Mouse (Mus musculus) kidney, adult 18-20 months (tissue): ENCODE measurements around the gene Pcsk5.

Experiments
- DNase-seq: peaks from one replicate; pipeline ENCODE4 v3.0.0; 2021

Pcsk5 gene

GRCm38 (mm10) chr19:17837471-17837859 lies at the start of gene Pcsk5:
TSS of gene Pcsk5 (minus strand) at chr19:17837632.
- DNase-seq: peak; percentile 84

GRCm38 (mm10) chr19:17875804-17876203 lies 38.4 kb upstream of the Pcsk5 start:
- no peak for DNase-seq

DNA sequence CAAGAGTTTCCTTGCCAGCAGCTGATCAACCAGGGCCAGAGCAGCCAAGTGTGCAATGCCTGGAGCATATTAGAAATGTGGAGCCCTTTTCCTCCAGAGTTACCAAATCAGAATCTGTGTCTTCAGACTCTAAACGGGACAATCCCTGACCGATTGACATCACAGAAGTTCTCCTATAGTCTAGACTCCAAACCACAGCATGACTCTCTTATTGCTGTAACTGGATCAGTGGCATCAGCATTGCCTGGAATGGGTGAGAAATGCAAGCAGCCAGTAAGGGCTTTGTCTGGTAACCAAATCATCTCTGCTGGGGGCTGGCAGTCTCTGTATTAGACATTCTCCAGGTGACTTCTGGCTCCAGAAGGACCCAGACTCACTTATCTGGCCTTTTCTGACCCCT lies 37.0 kb upstream of the Pcsk5 start:
- DNase-seq: peak; percentile 2

GRCm38 (mm10) chr19:17873755-17874154 lies 36.3 kb upstream of the Pcsk5 start:
- no peak for DNase-seq

- DNase-seq: no peak
Observed at GRCm38 (mm10) chr19:17866317-17866891, 29.0 kb upstream of the Pcsk5 start.

- no peak for DNase-seq
Observed at GRCm38 (mm10) chr19:17860351-17861014, 23.1 kb upstream of the Pcsk5 start.

GRCm38 (mm10) chr19:17856741-17857140 lies 19.3 kb upstream of the Pcsk5 start:
- DNase-seq: no peak

DNA sequence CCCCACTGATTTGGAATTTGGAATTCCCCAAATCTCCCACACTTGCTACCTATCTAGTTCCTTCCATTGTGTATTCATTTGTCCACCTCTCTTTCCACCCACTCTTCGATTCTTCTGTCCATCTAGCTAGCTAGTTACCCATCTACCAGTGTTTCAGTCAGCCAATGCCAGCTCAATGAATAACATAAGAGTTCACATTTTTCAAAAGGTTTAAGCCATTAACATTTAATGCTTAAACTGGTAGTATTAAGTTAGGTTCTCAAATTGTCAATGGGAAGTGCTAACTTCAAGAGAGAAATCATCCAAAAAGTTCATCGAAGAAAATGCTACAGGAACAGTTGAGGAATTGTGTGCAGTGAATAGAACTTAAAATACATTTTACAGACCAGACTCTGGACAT lies 11.0 kb upstream of the Pcsk5 start:
- DNase-seq: no peak

DNA sequence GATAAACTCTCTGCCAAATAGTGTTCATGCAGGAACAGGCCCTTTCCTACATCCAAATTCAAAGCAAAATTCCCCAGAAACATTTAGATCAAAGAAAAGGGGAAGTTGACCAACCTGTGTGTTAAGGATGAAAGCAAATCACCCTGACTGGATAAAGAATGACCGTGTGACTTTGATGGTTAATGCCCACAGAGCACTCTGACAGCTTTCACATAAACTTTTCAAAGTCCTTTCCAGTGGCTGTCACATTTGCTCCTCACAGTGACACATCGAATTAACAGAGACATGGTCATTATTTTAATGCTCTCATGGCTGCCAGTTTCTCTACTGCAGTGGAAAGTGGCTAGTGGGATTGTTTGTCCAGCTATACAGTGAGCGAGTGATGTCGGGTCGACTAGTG lies 8.5 kb upstream of the Pcsk5 start:
- DNase-seq: no peak

DNA sequence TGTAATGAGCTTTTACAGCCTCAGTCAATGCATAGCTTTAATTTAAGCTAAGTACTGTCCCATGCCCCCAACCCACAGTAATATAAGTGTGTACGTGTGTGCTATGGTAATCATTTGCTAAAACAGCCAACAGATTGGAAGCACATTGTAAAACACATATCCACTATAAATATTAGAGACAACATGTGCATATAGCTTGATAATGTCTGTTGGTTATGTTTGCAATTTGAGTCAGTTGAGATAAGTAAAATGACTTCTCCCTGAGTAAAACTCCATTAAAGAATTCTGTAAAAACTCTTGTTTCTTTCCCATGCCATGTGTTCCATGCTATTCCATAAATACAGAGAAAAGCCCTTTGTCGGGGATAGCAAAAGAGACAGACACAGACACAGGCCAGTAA lies 4.2 kb upstream of the Pcsk5 start:
- DNase-seq: no peak

DNA sequence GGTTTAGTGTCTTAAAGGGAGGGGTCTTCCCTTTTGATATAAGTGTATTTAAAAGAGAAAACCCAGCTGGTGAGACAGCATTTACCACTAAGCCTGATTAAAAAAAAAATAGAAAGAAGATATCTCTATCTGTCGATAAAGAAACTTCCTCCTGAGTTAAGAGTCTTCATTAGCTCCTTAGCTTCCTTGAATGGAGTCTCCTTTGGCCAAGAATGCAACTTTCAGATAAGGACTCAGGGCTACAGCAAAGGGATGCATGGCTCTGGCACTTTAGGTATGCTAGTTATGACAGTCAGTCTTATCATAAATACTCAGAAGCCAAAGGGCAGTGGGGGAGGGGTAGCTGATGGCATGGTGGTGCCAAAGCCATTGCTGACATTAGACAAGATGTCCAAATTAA lies 2.4 kb upstream of the Pcsk5 start:
- no peak for DNase-seq

GRCm38 (mm10) chr19:17836566-17837470 lies 614 bp downstream of the Pcsk5 start:
- DNase-seq: peak; percentile 70

DNA sequence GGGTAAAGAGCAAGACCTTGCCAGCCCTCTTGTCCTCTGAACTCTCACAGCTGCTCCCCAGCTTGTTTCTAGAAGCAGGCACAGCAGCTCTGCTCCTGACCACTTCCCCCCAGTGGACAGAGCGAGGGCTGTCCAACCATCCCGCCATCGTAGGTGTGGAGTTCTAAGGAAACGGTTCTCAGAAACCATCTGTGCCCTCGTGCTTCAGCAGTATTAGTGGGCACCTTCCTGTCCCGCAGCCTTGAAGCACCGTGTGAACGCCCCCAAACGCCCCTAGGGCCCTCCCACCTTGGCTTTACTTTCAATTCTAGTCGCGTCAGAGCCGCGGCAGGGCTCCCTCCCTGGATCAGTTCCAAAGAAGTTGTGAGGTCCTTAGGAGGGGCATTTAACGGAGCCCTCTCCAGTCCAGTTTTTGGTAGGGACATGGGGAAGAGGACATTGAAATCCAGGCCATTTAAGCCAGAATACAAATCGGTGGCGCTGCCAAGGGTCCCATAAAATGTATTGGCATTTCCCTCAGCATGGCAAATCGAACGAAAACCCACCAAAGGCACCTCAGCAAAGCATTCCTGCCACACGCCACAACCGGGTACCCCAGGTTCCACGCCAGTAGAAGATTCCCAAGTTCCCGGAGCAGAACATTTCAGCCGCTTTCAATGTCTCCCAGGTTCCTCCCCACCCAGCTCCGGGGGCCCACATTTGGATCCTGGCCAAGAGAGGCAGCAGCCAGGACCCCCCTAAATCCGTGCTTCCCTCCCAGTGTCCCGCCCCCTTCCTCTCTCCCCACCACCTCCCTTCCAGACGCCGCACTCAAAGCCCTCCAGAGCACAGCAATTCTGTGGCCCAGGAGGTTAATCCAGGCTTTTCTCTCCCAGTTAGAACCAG lies 1.5 kb downstream of the Pcsk5 start:
- peak; percentile 62 for DNase-seq

DNA sequence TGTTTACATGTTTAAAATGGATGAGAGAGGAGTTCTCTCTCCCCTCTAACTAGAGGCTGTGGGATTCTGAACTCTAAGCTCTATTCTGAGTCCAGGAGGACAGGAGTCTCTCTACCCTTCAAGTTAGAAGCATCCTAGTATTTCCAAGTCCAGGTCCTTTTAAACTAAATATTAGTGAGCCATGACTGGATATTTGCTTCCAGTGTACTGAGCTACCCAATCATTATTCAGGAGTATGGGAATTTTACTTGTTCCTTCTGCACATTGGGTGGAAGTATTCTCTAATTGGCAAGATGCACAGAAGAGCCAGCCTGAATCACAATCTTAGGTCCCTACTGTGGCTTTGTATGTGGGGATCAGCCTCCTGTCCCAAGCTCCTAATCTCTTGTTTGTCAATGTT lies 2.5 kb downstream of the Pcsk5 start:
- DNase-seq: no peak

GRCm38 (mm10) chr19:17831376-17831775 lies 6.1 kb downstream of the Pcsk5 start:
- DNase-seq: no peak

GRCm38 (mm10) chr19:17828414-17828813 lies 9.0 kb downstream of the Pcsk5 start:
- no peak for DNase-seq

DNA sequence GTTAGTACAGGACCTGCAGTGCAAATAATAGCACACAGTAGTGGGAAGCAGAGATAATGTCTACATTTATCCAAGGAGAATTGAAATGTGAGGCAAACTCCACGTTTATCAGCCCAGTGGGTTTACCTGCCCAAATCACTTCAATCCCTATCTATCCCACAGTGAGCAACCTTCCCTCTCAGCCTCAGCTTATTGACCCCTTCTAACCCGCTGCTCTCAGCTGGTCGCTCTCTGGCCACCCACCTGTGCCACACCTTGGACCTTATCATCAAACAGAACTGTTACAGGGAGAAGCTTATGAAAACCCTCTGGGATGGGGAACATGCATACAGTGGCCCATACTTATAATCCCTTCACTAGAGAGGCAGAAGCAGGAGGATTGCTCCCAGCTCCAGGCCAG lies 10.7 kb downstream of the Pcsk5 start:
- DNase-seq: no peak

DNA sequence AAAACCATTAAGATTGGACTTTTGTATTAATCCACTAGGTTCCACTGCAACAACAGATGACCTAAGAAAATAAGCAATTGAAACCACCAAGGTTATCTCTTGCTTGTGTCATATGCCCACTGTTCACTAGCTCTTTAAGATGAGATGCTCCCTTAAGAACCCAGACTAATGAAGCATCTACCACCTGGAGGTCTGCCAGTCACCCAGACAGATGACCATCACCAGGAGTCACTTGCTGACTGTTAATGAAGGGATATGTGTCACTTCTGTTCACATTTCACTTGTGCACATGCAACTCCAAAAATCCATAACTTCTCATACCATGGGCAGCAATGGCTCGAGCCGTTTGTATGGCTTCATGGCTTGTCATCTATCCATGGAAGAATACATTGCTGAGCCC lies 17.4 kb downstream of the Pcsk5 start:
- no peak for DNase-seq

GRCm38 (mm10) chr19:17819081-17819480 lies 18.4 kb downstream of the Pcsk5 start:
- no peak for DNase-seq

DNA sequence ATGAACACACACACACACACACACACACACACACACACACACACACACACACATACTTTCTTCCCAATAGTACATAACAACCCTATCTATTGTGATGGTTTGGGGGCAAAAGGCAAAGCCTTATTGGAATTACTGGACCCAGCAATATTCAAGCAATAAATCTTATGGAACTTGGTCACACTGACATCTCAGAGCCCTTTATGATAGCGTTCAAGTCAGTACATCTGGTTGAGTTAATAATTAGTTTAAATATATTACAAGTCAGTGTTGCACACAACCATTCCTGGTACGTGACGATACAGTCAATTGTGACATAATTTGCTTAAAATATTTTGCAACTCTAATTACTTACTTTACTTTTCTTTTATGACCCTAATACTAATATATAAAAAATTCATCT lies 22.4 kb downstream of the Pcsk5 start:
- no peak for DNase-seq

GRCm38 (mm10) chr19:17813449-17813990 lies 23.9 kb downstream of the Pcsk5 start:
- no peak for DNase-seq

DNA sequence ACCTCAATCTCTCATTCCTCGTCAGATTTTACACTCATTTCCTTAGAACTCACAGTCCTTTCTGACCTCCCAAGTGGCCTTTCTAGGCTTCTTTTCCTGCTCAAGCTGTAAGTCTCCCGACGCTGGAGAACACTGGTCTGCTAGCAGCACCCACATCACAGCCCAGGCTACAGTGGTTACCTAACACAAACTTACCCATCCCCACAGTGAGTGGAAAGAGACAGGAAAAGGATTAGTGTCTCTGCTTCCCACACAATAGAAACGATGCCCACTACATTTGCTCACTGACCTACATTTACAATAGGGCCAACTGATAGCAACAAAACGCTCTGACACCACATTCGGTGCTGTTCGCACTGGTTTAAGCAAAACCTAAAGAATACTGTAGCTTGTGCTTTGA lies 24.8 kb downstream of the Pcsk5 start:
- DNase-seq: no peak

GRCm38 (mm10) chr19:17806626-17807025 lies 30.8 kb downstream of the Pcsk5 start:
- DNase-seq: no peak
